Mouse (Mus musculus): ENCODE measurements around the gene Plaa. TPM values are rescaled to one million over a fixed set of nuclear protein-coding genes. Genes with fewer than 3 reads are reported as not detected.

Plaa gene
- polyA plus RNA-seq, 1 experiment from 2014 or later = 56.9 TPM

- Histone ChIP-seq H3K4me3 (ENCODE audit: low read length) (no peak overlapping the region), H3K27ac (ENCODE audit: low read length) (no peak overlapping the region), H3K9ac (ENCODE audit: low read length) (no peak overlapping the region), H3K4me2 (ENCODE audit: low read depth, low read length) (no peak overlapping the region; the same call in 1 of the 2 replicates), H3K36me3 (ENCODE audit: control insufficient read depth, insufficient read depth, low read length) (no peaks in the 10 kb centered on the region), H3K27me3 (ENCODE audit: control insufficient read depth, insufficient read depth, low read depth, low read length) (no peaks in the 10 kb centered on the region), H3K4me1 (replicated peaks; ENCODE audit: control insufficient read depth, insufficient read depth, low read length) (peaks cover 13% of the 10 kb centered on the region), H3K9me3 (ENCODE audit: control insufficient read depth, low read length) (no peaks in the 10 kb centered on the region)
- no peak for ATAC-seq (ENCODE audit: low read depth)
- 89% methylated on average over 2 of the region's 2 CpGs for WGBS
These were observed 1.5 kb upstream of the Plaa start for GRCm38 (mm10) chr4:94604452-94605019.

GRCm38 (mm10) chr4:94602496-94603030, 481 bp downstream of the Plaa start:
- Histone ChIP-seq H3K4me3 (ENCODE audit: low read length) (peak overlapping the region; percentile 85), H3K4me2 (ENCODE audit: low read depth, low read length) (peak overlapping the region; percentile 68), H3K9ac (ENCODE audit: low read length) (peak overlapping the region; percentile 96), H3K27ac (ENCODE audit: low read length) (peak overlapping the region; percentile 90), H3K4me1 (replicated peaks; ENCODE audit: control insufficient read depth, insufficient read depth, low read length) (peaks cover 13% of the 10 kb centered on the region), H3K36me3 (ENCODE audit: control insufficient read depth, insufficient read depth, low read length) (no peaks in the 10 kb centered on the region), H3K27me3 (ENCODE audit: control insufficient read depth, insufficient read depth, low read depth, low read length) (no peaks in the 10 kb centered on the region), H3K9me3 (ENCODE audit: control insufficient read depth, low read length) (no peaks in the 10 kb centered on the region)
- peak; percentile 67; the same call in 1 of the 2 replicates for ATAC-seq (ENCODE audit: low read depth)
- WGBS = under 1% methylated on average over 33 of the region's 33 CpGs

- Histone ChIP-seq H3K27me3 (ENCODE audit: control insufficient read depth, insufficient read depth, low read depth, low read length) (no peaks in the 10 kb centered on the region), H3K4me1 (replicated peaks; ENCODE audit: control insufficient read depth, insufficient read depth, low read length) (peaks cover 13% of the 10 kb centered on the region), H3K27ac (ENCODE audit: low read length) (no peak overlapping the region), H3K36me3 (ENCODE audit: control insufficient read depth, insufficient read depth, low read length) (no peaks in the 10 kb centered on the region), H3K4me2 (ENCODE audit: low read depth, low read length) (peak overlapping the region; percentile 68; the same call in 1 of the 2 replicates), H3K9ac (ENCODE audit: low read length) (no peak overlapping the region), H3K4me3 (ENCODE audit: low read length) (no peak overlapping the region), H3K9me3 (ENCODE audit: control insufficient read depth, low read length) (no peaks in the 10 kb centered on the region)
- 78% methylated on average over 4 of the region's 4 CpGs for WGBS
- ATAC-seq (ENCODE audit: low read depth) = no peak
These were observed 1.6 kb downstream of the Plaa start for GRCm38 (mm10) chr4:94601395-94601794.

GRCm38 (mm10) chr4:94592709-94593108, 10.3 kb downstream of the Plaa start:
- Histone ChIP-seq H3K36me3 (ENCODE audit: control insufficient read depth, insufficient read depth, low read length) (no peaks in the 10 kb centered on the region), H3K27me3 (ENCODE audit: control insufficient read depth, insufficient read depth, low read depth, low read length) (no peaks in the 10 kb centered on the region), H3K9me3 (ENCODE audit: control insufficient read depth, low read length) (no peaks in the 10 kb centered on the region), H3K4me3 (ENCODE audit: low read length) (no peak overlapping the region), H3K4me2 (ENCODE audit: low read depth, low read length) (no peak overlapping the region), H3K9ac (ENCODE audit: low read length) (no peak overlapping the region), H3K27ac (ENCODE audit: low read length) (no peak overlapping the region), H3K4me1 (replicated peaks; ENCODE audit: control insufficient read depth, insufficient read depth, low read length) (no peaks in the 10 kb centered on the region)
- ATAC-seq (ENCODE audit: low read depth) = no peak

DNA sequence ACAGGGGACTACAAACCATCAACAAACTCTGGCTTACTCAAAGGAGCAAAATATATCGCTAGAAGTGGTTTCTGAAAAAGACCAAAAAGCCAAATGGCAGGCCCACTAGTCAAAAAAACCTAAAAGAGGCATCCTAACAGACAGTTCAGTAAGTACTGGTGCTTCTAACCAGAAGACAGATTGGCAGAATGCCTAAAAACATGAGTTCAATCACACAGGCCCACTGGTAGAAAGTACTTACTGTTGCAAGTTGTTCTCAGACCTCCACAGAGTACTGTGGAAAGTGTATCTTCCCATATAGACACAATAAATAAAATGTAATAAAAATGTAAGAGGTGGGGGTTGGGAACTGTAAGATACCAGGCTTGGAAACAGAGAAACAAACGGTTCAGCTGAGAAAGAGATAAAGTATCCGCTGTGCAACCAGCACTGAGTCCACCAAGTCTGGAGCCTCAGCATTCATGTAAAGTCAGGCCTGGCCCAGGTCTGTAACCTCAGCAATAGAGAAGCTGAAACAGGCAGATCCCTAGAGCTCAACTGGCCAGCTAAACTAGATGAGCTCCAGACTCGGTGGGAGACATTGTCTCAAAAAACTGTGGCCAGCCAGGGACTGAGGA, 11.2 kb downstream of the Plaa start:
- Histone ChIP-seq H3K4me2 (ENCODE audit: low read depth, low read length) (no peak overlapping the region), H3K4me3 (ENCODE audit: low read length) (no peak overlapping the region), H3K9ac (ENCODE audit: low read length) (no peak overlapping the region), H3K27me3 (ENCODE audit: control insufficient read depth, insufficient read depth, low read depth, low read length) (no peaks in the 10 kb centered on the region), H3K36me3 (ENCODE audit: control insufficient read depth, insufficient read depth, low read length) (no peaks in the 10 kb centered on the region), H3K9me3 (ENCODE audit: control insufficient read depth, low read length) (no peaks in the 10 kb centered on the region), H3K4me1 (replicated peaks; ENCODE audit: control insufficient read depth, insufficient read depth, low read length) (no peaks in the 10 kb centered on the region), H3K27ac (ENCODE audit: low read length) (no peak overlapping the region)
- WGBS = 59% methylated on average over 4 of the region's 4 CpGs
- no peak for ATAC-seq (ENCODE audit: low read depth)

GRCm38 (mm10) chr4:94572677-94573076, 30.4 kb downstream of the Plaa start:
- Histone ChIP-seq H3K27ac (ENCODE audit: low read length) (no peak overlapping the region), H3K27me3 (ENCODE audit: control insufficient read depth, insufficient read depth, low read depth, low read length) (no peaks in the 10 kb centered on the region), H3K9me3 (ENCODE audit: control insufficient read depth, low read length) (no peaks in the 10 kb centered on the region), H3K4me2 (ENCODE audit: low read depth, low read length) (no peak overlapping the region), H3K36me3 (ENCODE audit: control insufficient read depth, insufficient read depth, low read length) (peaks cover 12% of the 10 kb centered on the region), H3K4me1 (replicated peaks; ENCODE audit: control insufficient read depth, insufficient read depth, low read length) (no peaks in the 10 kb centered on the region), H3K4me3 (ENCODE audit: low read length) (no peak overlapping the region), H3K9ac (ENCODE audit: low read length) (no peak overlapping the region)
- 93% methylated on average over 4 of the region's 4 CpGs for WGBS
- ATAC-seq (ENCODE audit: low read depth) = no peak

- ATAC-seq (ENCODE audit: low read depth) = no peak
- Histone ChIP-seq H3K4me2 (ENCODE audit: low read depth, low read length) (no peak overlapping the region), H3K27me3 (ENCODE audit: control insufficient read depth, insufficient read depth, low read depth, low read length) (no peaks in the 10 kb centered on the region), H3K4me1 (replicated peaks; ENCODE audit: control insufficient read depth, insufficient read depth, low read length) (no peaks in the 10 kb centered on the region), H3K27ac (ENCODE audit: low read length) (no peak overlapping the region), H3K4me3 (ENCODE audit: low read length) (no peak overlapping the region), H3K9ac (ENCODE audit: low read length) (no peak overlapping the region), H3K36me3 (ENCODE audit: control insufficient read depth, insufficient read depth, low read length) (peaks cover 2% of the 10 kb centered on the region), H3K9me3 (ENCODE audit: control insufficient read depth, low read length) (no peaks in the 10 kb centered on the region)
These were observed 38.7 kb downstream of the Plaa start for GRCm38 (mm10) chr4:94564297-94564696.

DNA sequence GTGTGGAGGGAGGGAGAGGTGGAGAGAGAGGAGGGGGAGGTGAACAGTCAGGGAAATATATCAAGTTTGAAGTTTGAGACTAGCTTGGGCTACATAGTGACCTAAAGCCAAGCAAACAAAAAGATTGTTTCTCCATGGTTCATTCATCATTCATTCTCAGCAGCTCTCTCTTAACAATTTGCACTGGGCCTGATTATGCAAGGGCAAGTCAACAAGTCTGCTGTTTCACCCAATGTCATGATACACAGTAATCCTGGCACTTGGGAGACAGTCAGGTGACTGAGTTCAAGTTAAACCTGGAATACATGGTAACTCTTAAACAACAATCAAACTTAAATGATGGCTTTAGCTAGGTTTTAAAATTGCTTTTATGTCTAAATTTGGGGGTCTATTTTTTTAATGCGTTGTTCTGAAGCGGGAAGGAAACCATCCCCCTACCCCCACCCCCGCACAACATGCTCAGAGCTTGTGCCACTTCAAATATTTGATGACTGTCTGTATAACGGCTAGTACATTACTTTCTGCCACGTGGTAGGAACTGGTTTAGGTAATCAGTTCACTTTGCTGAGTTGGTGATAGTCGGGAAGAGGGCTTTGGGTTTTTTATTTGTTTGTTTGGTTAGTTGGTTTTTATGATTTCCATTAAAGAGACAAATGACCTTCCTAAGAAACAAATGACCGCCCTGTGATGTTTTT, 40.9 kb downstream of the Plaa start:
- Histone ChIP-seq H3K4me2 (ENCODE audit: low read depth, low read length) (no peak overlapping the region), H3K4me3 (ENCODE audit: low read length) (no peak overlapping the region), H3K9me3 (ENCODE audit: control insufficient read depth, low read length) (no peaks in the 10 kb centered on the region), H3K36me3 (ENCODE audit: control insufficient read depth, insufficient read depth, low read length) (no peaks in the 10 kb centered on the region; the same call in 1 of the 2 replicates), H3K9ac (ENCODE audit: low read length) (no peak overlapping the region), H3K27ac (ENCODE audit: low read length) (no peak overlapping the region), H3K4me1 (replicated peaks; ENCODE audit: control insufficient read depth, insufficient read depth, low read length) (no peaks in the 10 kb centered on the region), H3K27me3 (ENCODE audit: control insufficient read depth, insufficient read depth, low read depth, low read length) (no peaks in the 10 kb centered on the region)
- ATAC-seq (ENCODE audit: low read depth) = no peak
- WGBS = 61% methylated on average over 7 of the region's 7 CpGs

GRCm38 (mm10) chr4:94560316-94560715, 42.7 kb downstream of the Plaa start:
- WGBS = 63% methylated on average over 1 of the region's 1 CpGs
- no peak for ATAC-seq (ENCODE audit: low read depth)
- Histone ChIP-seq H3K4me3 (ENCODE audit: low read length) (no peak overlapping the region), H3K4me2 (ENCODE audit: low read depth, low read length) (no peak overlapping the region), H3K27me3 (ENCODE audit: control insufficient read depth, insufficient read depth, low read depth, low read length) (no peaks in the 10 kb centered on the region), H3K9ac (ENCODE audit: low read length) (no peak overlapping the region), H3K27ac (ENCODE audit: low read length) (no peak overlapping the region), H3K4me1 (replicated peaks; ENCODE audit: control insufficient read depth, insufficient read depth, low read length) (peaks cover 5% of the 10 kb centered on the region), H3K36me3 (ENCODE audit: control insufficient read depth, insufficient read depth, low read length) (no peaks in the 10 kb centered on the region), H3K9me3 (ENCODE audit: control insufficient read depth, low read length) (no peaks in the 10 kb centered on the region)
